Mouse (Mus musculus): ENCODE measurements around the gene Spo11. TPM values are rescaled to one million over a fixed set of nuclear protein-coding genes. Genes with fewer than 3 reads are reported as not detected.
A peak's percentile ranks its signal among the peaks of the same experiment; 100 is the strongest.

Gene Spo11
- total RNA-seq, 4 experiments from 2014 or later, result not detected

DNA sequence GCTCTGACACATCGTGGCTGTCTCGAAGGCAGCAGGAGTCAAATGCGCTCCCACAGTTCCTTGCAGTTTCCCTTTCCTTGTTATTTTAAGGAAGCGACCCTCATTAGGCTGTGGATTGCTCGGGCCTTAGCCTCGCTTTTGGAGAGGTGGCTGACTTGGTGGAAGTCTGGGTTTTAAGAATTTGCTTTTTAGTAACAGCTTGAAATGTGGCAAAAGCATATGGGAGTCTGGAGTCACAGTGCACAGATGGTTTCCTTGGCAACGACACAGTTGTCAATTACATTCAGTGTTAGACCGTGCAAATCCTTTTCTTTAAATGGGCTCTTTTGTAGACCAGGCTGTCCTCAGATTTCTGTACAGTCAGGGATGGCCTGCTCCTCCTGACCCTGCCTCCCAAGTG, 23.4 kb downstream of the Spo11 start:
- no peak for DNase-seq (ENCODE audit: low spot score in 2 of 2)

DNA sequence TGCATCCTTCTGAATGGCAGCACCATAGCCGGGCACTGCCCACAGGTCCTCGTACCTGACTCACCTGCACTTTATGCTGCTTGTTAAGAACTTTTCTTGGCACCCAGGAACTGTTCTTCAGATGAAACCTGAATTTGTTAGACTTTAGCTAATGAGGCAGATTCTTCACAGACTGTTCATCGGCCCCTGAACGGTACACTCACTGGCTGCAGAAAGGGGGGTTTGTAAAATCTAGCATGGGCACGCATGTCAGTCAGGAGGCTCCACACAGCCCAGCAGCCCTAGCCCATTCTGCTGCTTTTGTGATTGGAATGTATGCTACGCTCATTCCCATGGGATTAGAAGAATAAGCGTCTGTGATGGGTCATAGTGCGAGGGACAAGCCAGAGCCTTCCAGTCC, 26.2 kb downstream of the Spo11 start:
- no peak for DNase-seq (ENCODE audit: low spot score in 2 of 2)

- no peak for DNase-seq (ENCODE audit: low spot score in 2 of 2)
Observed at GRCm38 (mm10) chr2:173010220-173010717, 32.8 kb downstream of the Spo11 start.

GRCm38 (mm10) chr2:173011440-173011839, 33.9 kb downstream of the Spo11 start:
- no peak for DNase-seq (ENCODE audit: low spot score in 2 of 2)

DNA sequence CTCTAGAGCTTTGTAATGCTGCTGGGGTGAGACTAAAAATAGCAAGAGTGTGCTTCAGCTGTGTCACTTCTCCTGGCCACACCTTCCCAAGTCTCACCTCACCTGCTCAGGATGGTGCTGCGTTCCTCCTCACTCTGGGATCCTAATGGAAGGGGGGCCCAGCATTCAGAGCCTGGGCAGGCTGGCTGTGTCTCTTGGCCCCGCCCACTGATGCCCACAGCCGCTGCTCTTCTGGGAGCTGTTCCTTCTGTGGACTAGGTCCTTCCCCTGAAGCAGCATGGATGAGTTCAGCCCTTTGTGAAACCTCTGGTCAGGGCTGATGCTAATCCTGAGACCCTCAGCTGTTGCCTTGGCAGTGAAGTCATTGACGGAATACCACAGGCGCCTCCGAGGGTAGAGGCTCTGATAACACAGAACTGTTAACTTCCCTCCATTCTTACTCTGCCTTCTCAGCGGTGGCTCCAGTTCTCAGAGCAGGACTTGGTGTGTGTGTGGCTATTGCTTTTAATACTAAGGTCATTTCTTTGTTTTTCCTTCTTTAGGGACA, 37.3 kb downstream of the Spo11 start:
- DNase-seq (ENCODE audit: low spot score in 2 of 2), result no peak

DNA sequence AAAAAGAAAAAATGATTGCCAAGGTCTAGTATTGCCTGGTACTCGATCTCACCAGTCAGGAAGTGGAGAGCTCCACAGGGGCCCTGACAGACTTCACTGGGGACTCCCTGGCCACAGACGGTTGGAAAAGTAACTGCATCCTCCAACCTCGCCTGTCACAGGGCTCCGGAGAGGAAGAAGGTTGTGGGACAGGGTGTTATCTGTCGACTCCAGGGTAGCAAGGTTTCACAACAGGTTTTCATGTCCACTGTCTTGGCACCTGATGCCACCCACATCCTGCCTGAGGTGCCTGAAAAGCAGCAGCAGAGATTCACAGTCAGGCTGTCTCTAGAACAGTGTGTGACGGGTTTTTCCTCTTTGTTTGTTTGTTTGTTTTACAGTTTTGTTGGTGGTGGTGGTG, 40.4 kb downstream of the Spo11 start:
- no peak for DNase-seq (ENCODE audit: low spot score in 2 of 2)

DNA sequence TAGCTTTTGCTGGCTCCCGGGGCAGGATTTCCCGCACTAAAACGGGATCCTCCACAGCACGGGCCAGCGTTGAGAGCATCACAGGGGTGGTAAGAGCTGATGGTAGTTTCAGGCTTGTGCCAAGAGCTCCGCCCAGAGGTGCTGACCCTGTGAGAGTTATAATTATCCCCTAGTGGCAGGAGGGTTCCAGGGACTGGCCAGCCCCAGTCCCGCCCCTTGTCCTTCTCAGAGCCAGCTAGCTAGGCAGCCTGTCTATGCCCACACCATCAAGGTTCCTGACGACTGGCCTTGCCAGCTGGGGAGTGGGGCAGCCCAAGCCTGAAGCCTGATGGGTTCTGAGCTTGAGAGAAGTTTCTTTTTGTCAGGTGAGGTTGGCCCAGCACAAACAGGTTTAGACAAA, 41.1 kb downstream of the Spo11 start:
- DNase-seq (ENCODE audit: low spot score in 2 of 2), result peak; percentile 61 to 75

DNA sequence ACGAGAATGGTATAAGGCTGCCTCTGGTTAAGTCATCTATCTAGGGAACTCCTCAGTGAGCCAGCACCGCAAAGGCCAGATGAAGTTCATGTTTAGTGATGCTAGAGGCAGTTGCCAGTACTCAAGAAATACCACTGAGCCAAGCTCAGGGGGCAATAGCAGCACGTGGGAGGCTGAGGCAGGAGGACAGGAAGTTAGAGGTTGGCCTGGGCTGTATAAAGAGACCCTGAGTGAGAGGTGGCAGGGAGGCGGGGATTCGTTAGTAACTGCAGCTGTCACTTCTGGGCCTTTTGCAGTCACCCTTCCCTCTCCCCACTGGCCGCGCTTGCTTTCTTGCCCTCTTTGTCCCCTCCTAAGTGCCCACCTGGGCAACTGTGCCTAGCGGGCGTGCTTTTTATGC, 41.8 kb downstream of the Spo11 start:
- no peak for DNase-seq (ENCODE audit: low spot score in 2 of 2)

DNA sequence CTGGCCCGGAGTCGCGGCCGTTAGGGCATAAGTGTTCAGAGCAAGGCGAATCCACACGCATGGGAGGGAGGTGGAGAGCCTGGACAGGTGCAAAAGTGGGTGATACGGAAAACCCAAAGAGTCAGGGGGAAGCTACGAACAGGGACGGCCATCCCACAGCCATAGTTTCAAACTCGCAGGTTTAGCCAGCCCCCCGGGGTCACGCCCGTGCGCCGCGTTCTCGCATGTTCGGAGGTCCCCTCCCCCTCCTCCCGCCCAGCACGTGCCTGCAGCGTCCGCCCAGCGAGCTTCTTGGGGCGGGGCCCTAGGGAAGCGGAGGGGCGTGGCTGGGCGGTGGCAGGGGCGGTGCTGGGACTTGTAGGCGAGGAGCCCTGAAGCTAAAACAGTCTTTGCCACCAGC, 42.3 kb downstream of the Spo11 start:
- peak; percentile 88 to 91 for DNase-seq (ENCODE audit: low spot score in 2 of 2)

DNA sequence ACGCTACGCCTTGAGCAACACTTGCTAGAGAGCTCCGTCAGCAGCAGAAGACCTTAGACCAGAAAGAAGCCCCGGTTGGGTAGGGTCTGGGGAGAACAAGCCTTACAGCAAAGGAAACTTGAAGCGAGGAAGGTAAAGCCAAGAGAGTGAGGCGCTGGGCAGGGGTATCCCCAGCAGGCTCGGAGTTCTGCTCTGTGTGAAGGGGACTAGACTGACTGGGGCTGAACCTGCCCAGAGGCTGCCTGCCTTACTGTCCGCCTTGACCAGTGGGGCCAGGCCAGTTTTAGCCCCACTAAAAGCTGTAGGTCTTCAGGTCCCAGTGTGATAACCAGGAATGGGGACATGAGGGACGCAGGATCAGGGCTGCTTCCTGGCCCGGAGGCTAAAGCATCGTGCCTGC, 42.9 kb downstream of the Spo11 start, which contains the start of gene Rbm38:
Rbm38 (plus strand) TSS at position 69 of the 400 bp plus-strand sequence.
- DNase-seq (ENCODE audit: low spot score in 2 of 2), result no peak

DNA sequence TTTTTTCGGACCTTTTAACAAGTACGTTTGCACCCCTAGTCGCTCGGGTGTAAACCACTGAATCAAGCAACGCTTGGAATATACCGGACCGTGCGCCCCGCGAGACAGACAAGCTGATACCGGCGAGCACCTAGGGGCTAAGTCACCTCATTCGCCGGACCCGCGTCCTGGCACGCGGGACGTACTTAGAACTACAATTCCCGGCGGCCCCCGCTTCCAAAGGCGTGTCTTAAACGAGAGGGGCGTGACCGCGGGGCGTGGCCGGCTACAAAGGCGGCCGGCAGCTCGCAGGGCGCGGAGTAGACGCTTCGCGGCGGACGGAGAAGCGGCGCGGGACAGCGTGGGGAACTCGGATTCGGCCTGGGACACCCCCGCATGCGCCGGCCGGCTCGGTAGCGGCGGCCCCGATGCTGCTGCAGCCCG, 44.1 kb downstream of the Spo11 start:
- peak; percentile 91 to 93 for DNase-seq (ENCODE audit: low spot score in 2 of 2)

GRCm38 (mm10) chr2:173022056-173022681, 44.7 kb downstream of the Spo11 start:
- DNase-seq (ENCODE audit: low spot score in 2 of 2), result no peak

- no peak for DNase-seq (ENCODE audit: low spot score in 2 of 2)
Observed at GRCm38 (mm10) chr2:173022813-173023212, 45.3 kb downstream of the Spo11 start.

- DNase-seq (ENCODE audit: low spot score in 2 of 2), result no peak
Observed at GRCm38 (mm10) chr2:173023371-173023851, 45.9 kb downstream of the Spo11 start.

DNA sequence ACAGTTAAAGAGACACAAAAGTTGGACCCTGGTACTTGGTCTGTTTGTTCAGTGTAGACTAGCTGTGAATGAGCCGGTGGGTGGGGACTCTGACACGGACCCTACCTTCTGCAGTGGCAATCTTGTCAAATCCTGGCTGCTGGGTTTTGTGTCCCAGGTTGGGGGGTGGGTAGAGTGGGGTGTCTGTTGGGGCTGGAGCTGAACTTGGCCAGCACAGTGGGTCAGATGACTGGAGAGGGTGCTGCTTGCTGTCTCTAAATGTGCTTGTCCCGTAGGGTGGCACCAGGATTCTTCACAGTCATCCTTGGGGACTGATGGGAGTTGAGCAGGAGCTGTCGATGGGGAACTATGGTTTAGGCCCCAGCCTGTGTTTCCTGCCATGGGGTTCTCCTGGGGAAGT, 46.5 kb downstream of the Spo11 start:
- DNase-seq (ENCODE audit: low spot score in 2 of 2), result no peak

DNA sequence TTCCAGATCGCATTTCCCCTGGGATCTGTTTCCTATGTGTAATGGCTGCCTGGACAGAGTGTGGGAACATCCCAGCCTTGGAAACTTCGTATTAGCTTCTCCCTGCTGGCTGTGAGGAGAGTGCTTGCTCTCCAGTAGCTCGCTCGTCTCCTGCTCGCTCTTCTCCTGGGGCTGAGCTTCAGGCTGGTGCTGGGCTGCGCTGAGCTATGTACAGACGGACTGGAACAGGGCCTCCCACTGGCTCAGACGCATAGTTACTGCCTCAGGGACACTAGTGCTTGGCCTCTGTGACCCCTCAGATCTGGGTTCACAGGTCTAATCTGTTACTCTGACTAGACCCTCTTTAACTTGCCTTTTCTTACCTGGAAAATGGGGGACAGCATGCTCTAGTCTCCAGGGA, 46.9 kb downstream of the Spo11 start:
- no peak for DNase-seq (ENCODE audit: low spot score in 2 of 2)

DNA sequence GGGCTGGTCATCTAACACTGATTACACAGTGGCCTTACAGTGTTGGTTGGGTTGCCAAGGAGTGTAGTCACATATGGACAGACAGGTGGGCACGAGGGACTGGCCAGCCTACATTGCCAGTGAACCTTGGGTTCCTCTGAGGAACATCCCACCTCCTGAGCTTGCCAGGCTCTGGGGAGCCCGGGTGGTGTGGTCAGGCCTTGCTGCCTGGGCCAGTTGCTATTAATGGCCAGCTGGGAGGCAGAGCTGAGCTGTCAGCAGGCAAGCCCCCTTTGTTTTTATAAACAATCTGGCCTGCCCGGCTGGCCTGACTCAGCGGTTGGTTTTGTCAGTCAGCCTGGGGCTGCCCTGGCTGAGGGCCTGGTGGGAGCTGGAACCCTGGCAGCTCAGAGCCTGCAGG, 47.4 kb downstream of the Spo11 start:
- DNase-seq (ENCODE audit: low spot score in 2 of 2), result peak in 1 of 2 experiments; percentile 43

GRCm38 (mm10) chr2:173026286-173026685, 48.8 kb downstream of the Spo11 start:
- DNase-seq (ENCODE audit: low spot score in 2 of 2), result no peak

- no peak for DNase-seq (ENCODE audit: low spot score in 2 of 2)
Observed at GRCm38 (mm10) chr2:173026688-173027131, 49.2 kb downstream of the Spo11 start.

DNA sequence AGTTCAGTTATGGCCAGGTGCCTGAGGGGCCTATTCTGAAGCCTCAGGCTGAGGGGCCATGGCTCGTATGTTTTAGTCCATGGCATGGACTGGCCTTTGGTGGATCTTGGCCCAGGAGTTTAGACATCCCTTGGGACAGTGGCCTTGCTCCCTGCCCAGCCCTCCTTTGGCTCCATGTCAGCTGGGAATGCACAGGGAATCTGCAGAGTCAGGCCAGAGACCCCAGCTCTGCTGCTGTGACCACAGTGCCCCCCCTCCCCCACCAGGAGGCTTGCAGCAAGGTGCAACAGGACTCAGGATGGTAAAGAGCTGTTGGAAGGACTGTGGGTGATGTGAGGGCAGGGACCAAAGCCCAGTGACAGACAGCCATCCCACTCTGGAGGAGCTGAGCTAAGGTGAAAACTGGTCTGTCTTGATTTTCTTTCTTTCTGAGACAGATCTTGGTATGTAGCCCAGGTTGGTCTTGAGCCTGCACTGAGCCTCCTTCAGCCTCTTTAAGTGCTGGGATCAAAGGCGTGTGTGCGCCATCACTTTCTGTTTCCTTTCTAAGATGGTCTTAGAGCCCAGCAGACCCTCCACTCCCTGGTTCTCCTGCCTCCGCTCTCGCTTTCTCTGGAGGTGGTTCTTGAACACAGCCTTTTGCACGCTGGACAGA, 49.8 kb downstream of the Spo11 start:
- DNase-seq (ENCODE audit: low spot score in 2 of 2), result no peak

DNA sequence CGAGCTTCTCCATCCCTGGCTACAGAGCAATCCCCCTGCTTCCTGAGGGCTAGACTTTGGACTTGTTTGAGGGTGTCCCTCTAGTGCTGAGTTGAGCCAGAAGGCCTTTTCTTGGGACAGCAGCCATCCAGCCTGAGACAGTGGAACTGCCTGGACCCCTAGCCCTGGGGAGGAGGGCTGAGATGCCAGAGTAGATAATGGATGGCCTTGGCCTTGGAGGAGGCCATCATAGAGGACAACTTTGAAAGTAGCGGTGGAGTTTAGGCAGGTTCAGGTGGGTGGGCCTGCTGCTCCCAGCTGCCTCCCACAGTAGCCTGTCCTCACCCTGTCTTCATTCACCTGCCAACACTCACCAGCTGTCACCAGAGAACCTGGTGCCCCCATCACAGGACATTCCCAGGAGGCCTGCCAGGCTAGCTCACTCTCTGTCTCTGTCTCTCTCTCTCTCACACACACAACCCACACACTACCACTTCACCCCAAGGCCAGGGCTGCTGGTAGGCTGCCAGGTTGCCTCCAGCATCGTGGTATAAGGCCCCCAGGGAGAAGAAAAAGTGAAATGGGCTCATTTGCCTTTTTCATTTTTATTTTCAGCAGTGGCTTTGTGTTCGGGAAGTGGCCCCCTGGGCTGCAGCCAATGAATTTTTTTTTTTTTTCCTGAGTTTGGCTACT, 50.5 kb downstream of the Spo11 start:
- DNase-seq (ENCODE audit: low spot score in 2 of 2), result peak in 1 of 2 experiments; percentile 58

DNA sequence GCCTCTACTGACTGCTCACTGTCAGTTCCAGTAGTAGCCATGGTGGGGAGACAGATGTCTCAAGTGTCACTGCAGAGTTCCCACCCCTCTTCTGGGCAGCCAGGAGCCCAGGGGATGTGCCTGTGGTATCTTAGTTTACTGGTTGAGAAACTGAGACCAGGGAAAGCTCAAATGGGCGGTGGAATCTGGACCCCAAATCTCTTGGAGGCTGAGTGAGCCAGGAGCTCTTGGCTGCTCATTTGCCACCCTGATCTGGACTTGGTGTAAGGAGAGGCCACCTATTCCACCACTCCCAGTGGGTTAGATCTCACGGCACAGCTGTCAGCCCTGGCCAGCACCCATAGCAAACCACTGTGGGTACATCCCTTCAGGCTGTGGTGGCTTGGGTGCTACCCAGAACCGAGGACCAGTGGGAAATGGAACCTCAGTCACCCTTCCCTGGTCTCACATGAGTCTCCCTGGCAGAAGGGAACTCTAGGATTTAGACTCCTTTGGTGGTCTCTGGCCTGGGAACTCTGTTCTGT, 51.1 kb downstream of the Spo11 start:
- DNase-seq (ENCODE audit: low spot score in 2 of 2), result no peak

Data from gastrocnemius, adult 8-10 months (tissue).